Mouse (Mus musculus) A20 (cell line): ENCODE results near the gene Trmt1l.
A peak's percentile ranks its signal among the peaks of the same experiment; 100 is the strongest.

ENCODE experiments used
- DNase-seq: peaks from one replicate; pipeline ENCODE4 v3.0.0-alpha.2; 2011; ENCODE audit warnings: low read depth, low spot score

Trmt1l gene

GRCm38 (mm10) chr1:151494711-151495110, 66.4 kb downstream of the Trmt1l start:
- DNase-seq, result no peak

- DNase-seq, result no peak
Measured at GRCm38 (mm10) chr1:151495635-151496285, 67.4 kb downstream of the Trmt1l start.

DNA sequence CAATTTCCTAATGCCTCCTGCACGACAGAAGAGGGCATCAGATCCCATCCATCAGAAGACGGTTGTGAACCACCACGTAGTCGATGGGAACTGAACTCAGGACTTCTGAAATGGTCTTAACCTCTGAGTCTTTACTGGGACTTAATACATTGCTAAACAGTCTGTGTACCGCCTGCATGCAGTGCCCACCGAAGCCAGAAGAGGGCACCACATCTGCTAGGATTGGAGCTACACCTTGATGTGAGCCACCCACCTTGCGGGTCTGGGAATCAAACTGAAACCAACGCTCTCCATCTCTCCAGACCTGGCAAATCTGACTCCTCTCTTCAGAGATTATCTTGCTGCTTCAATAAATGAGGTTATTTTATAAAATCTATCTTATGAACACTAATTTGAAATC, 68.7 kb downstream of the Trmt1l start:
- peak; percentile 70 for DNase-seq

- DNase-seq, result no peak
Measured at GRCm38 (mm10) chr1:151497942-151498341, 69.6 kb downstream of the Trmt1l start.

- DNase-seq, result no peak
Measured at GRCm38 (mm10) chr1:151498381-151498780, 70.0 kb downstream of the Trmt1l start.

DNA sequence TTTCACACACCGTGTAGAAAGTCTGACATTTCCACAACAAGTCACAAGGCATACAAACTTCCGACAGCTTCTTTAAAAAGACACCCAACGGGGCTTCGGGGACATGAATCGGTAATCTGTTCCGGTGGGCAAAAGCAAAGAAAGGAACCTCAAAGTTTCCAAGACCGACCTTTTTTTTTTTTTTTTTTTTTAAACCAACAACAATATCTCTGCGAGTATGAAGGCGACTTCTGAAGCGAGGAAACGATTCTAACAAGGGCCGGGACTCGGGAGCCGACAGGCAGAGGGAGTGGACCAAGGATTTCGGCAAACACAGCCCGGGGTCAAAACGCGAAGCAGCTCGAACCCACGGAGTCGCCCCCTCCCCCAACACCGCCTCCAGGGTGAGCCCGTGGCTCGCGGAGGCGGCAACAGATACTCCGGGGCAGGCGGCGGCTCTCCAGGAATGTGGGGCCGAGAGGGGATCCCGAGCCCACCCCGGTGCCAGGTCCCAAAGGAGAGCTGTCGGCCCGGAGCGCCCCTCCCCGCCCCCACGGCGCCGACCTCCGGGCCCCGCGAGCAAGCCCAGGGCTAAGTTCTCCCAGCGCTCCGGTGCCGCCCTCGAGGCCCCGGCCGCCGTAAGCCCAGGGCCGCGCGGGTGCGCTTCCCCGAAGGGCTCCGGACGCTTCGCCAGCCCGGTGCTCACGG, 71.6 kb downstream of the Trmt1l start:
- DNase-seq, result peak; percentile 71

GRCm38 (mm10) chr1:151500531-151501361, 72.4 kb downstream of the Trmt1l start, which contains the start of gene Rnf2:
Rnf2 (minus strand) TSS chr1:151500955.
- DNase-seq, result peak; percentile 94
